Mouse (Mus musculus) monocyte, adult 2 months (primary cell): ENCODE data around the gene Snx13.
A peak's percentile ranks its signal among the peaks of the same experiment; 100 is the strongest.

Experiments
- DNase-seq, 2 experiments: peaks; one replicate each; pipeline ENCODE4 v3.0.0; 2022; ENCODE audit warnings: low spot score in 2 of 2, low read depth in 1 of 2

The Snx13 gene

DNA sequence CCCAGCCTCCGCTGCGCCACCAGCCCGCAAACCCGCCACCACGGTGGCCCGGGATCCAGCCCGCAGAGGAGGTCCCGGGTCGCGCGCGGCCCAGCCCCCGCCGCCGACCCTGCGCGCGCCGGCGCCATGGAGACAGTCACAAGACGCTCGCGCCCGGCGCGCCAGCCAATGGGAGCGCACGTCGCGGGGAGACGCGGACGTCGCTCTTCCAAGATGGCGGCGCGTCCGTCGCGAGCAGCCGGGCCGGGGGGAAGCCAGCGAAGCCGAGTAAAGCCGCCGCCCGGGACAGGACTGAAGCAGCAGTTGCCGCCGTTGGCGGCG, at the start of gene Snx13:
TSS of gene Snx13 (plus strand) at position 188 of the 321 bp plus-strand sequence.
- DNase-seq, result peak; percentile 56 to 71

DNA sequence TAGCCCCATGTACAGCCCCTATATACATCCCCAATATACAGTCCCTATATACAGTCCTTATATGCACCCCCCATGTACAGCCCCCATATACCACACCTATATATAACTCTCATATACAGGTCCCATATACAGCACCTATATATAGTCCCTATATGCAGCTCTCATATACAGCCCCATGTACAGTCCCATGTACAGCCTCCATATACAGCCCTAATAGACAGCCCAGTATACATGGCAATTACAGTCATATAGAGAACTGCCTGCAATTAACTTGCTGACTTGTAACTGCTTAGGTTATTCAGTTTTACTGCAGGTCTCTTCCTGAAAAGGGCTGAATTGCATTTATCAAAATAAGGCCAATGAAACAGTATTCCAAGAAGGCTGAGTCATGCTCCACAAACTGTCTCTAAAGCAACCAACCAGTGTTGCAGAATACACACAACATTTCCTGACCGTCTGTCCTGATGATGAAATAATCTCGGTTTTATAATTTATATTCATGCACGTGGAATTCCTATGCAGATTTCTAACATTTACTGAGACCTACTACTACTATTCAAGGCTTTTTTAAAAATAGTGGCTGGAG, 49.3 kb upstream of the Snx13 start:
- no peak for DNase-seq

DNA sequence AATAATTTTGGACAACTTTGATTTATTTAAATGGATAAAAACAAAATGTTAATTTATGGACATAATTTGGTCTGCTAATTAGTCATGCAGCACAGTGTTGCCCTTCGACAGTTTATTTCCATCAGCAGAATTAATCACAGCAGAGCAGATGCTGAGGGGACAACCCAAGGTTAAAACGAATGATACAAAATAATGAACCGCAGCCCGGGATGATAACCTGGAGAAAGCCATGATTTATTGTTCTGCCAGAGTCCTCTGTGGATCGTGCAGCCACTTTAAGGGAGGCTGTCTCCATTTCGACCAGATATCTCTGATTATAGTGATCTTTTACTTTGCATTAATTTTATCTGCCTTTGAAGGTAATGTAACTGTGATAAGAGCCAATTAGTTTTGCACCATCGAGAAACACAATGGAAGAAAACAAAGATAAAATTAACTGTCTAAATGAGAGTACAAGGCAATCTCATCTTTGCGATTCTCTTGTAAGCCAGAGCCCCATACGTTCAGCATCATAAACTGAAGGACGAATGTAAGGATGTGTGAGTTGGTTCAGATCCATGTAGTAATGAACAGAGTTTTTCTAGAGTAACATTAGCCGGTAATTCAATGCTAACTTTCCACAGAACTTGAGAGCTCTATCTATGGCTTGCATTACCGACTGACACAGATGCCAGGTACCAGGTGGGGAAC, 48.1 kb upstream of the Snx13 start:
- DNase-seq, result no peak

DNA sequence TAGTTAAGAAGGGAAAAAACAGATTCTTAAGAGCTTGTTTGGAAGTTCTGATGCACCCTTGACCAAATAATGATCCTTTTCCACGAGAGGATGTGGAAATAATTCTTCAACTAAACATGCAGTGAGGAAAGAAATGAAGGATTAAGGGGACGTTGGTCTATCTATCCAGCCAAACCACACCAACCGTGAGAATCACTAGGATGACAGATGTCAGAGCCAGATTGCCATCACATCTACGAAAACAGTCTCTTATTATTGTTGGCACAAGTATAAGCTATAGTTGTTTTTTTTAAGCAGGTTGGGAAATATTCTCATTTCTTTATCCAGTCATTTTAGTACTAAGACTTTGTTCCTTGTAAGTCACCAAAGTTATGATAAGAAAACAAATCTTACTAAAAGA, 46.7 kb upstream of the Snx13 start:
- DNase-seq, result no peak

DNA sequence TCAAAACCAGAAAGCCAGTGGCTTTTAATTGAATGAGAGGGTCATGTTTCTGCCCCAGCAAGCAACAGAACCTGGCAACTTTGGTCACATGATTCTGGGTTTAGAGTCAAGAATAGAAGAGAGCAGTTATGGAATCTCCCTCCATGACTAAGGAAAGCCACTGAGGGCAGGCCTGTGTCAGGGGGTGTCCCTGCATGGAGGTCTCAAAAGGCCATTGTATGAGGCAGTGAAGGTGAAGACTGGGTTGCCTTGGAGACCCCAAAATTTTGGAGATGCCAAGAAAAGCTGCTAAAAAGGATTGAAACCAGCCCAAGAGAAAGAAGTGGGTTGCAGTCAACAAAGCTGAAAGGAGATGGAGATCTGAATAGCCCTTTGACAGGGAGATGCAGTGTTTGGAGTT, 41.2 kb upstream of the Snx13 start:
- no peak for DNase-seq

DNA sequence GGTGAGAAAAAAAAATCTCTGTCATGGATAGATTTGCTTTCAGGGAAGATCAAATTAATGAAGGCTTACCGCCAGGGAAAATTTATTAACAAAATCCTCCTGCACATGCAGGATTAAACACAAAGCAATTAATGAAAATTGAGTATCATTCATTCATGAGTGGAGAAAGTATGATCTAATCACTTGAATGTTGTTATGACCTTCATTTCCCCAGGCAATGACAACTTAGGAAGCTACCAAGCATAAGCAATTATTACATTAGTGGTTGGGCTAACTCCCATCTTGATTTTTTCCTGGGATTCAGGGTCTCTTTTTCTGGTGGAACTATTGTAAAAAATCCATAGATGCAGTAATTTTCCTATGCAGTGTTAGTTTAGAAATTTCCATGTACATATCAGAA, 39.1 kb upstream of the Snx13 start:
- no peak for DNase-seq

DNA sequence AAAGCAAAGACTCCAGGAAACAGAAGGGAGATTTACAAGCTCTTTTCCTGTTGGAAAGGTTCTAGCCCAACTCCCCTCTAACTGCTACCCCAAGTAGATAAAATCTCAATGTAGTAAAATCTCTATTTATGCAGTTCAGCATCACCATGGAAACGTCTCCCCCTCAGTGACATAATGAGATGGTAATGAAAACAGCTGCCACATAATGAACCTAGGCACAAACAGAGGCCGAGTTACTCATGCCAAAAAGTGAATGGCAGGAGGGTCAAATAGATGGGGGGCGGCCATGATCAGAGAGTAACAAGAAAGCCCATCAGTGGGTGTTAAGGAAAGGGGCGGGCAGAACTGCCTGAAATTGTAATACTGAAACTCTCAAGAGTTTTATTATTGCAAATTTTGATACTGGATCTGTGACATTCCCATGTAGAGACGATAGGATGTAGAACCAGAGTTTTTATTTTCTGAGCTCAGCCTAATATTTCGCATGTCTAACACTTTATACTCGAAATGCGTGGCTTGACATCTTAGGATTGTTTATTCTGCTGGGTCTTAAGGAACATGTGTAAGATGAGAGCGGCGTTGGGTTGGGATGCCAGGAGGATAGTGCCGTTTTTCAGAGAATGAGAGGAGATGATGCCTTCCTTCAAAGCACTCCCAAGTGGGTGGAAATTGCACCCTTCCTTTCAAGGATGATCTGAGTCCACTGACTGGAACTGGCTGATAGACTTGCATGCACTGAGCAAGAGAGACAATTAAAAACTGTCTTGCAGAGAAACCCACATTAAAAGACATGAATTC, 38.4 kb upstream of the Snx13 start:
- DNase-seq, result no peak

DNA sequence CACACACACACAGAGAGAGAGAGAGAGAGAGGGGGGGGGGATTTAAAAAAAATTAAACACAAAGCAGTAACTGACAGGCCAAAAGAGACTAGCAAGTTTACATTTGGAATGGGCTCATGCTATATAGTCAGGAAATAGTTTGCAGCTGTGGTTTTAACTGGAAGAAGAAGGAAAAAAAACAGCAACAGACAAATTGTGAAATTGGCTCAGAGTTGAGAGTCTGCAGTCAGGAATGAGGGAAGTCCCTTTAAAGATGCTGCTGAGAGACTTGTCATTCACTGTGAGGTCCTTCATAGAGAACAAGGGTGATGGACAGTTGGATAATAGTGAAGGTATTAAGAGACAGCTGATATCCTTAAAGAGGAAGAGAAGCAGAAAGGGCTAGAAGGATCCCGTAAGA, 35.5 kb upstream of the Snx13 start:
- DNase-seq, result no peak

DNA sequence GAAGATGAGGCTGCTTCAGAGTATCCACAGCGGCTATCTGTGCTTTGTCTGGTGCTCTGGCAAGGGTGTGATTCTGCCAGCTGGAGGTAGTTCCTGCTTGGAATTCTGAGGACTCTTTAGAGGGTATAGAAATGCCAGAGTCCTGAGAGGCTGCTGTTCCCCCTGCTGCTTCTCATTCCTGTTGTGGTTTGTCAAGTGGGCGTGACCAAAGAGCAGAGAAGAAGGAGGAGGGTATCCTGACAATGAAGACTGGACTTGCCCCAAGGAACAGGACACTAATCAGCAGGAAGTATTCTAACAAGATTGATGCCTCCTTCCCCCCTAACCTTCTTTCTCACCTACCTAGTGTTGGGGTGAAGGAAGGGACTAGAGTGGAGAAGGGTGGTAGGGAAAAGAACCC, 33.0 kb upstream of the Snx13 start:
- DNase-seq, result no peak

DNA sequence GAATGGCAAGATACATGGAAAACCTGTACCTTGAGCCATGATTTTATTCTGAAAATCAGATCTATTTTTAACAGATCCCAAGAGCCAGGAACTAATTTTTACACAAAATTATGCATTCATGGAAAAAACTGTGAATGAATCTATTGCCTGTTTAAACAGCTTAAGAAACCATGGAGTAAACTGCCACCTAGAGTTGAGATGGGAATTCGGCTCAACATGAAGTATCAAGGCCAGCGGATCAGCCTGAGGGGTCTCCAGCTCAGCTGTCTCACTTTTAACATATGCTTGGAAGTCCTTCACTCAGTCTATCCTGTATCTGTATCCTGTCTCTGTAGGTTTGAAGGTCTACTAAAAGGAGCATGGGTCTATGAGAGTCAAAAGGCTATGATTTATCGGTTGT, 30.9 kb upstream of the Snx13 start:
- DNase-seq, result no peak

DNA sequence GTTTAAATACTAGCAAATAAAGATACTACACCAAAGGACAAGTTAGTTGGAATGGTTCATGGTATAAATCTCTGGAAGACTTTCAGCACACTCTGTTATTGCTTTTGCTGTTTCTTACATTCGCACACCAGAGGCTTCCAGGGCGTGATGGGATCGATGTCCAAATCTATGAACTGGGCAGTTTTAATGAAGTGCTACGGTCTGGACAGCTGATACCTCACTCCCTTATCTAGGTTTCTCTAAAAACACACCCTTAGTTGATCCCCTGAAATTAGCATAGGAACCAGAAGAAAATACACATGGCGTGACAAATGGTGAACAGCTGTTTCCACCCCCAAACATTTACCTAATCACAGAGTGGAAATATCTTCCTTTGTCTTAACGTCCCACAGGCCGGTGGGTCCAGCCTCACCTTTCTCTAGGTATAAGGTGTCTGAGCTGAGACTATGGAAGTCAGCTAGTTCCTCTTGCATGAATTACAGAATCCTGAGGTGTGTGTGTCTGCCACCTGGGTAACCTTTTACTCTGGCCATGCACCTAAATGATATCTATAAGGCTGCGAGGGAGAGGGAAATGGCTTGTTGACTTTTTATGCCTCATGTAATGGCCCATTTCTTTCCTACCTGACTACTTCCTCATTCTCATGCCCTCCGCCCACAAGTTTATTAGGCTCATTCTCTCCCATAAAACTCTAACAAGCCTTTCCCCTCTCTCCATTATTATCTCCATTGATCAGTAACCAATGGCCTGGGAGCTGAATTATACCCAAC, 30.3 kb upstream of the Snx13 start:
- no peak for DNase-seq

DNA sequence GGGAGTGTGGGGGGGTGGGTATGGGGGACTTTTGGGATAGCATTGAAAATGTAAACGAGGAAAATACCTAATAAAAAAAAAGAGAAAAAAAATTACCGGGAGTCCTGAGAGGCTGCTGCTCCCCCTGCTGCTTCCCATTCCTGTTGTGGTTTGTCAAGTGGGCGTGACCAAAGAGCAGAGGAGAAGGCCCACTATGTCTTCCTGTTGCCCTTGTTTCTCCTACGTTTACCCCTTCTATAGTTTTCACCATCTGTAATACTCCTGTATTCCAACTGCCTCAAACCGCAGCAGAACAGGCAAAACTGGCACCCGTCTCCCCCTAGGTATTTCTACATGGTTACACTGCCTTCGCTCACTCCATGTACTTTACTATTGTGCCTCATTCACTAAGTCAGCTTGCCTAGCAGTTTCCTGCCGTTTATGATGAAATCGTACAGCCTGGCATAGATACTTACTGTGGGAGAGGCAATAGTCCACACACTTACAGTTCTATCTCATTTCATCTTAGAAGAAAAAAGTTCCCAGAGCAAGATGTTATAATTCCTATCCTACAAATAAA, 28.2 kb upstream of the Snx13 start:
- no peak for DNase-seq

DNA sequence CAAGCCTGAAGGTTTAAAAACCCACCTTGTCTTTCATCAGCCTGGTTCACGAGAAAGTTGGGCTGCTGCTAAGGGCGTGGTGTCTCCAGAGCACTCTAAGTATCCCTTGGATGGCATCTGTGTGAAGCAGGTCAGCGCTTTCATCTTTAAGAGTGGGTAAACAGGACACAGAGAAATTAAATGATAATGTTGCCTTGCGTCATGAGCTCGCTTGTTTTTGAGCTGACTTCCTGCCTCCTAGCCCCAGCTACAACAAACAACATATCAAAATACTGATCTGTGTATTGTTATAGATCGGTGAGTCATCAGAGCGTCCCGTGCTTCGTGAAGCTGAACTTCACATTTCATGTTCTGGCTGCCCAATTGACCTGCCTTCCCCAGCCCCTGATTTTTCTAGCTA, 25.7 kb upstream of the Snx13 start:
- no peak for DNase-seq

DNA sequence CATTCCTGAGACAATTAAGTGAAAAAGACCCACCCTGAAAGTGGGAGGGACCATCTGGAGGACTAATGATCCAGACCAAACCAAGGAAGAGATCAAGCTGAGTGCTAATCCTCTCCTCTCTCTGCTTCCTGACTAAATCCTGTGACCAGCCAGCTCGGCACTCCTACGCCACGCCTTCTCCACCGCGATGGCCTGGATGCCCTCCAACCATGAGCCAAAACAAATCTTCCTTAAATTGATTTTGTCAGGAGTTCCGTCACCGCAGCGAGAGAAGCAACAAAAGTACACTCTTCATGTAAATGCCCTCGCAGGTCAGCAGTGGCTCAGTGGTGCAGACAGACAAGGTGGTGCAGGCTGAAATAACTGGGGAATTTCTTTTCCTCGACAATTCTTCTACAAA, 24.9 kb upstream of the Snx13 start:
- no peak for DNase-seq

DNA sequence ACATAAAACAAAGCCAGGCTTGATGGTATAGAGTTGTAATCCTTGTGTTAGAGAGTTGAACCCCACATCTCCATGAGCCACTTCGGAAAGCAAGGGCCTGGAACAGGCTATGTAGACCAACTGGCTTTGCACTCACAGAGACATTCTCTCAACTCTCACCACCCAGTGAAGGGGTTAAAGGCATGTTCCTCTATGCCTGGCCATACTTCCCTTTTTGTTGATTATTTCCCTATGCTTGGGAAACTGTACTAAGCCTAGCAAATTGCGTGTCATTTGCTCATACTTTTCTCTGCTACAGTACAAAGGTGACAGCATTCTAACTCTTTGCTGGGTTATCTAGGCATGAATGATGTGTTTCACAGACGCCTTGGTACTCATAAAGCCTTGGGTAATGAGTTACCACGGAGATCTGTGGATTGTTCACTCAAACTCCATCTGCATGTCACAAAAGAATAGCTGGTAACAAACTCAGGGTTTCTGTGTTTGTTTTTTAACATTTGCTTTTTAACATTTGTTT, 21.0 kb upstream of the Snx13 start:
- DNase-seq, result peak; percentile 4 to 16

DNA sequence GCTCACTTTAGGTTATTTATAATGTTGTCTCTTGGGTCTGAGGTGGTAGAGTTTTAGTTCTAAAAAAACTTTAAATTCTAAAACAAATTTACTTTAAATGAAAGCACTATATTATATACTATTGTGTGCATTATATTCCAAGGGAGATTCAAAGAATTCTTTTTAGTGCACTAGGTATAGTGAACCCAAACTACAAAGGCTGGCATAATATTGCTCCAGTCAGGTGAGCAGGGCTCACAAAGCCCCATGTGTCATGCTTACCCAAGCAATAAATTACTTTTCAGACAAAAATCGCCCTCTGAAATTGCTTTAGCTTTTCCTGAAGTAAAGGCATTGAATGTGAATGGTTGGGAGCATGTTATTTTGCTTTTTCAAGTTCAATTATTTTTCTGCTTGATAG, 19.5 kb upstream of the Snx13 start:
- no peak for DNase-seq

DNA sequence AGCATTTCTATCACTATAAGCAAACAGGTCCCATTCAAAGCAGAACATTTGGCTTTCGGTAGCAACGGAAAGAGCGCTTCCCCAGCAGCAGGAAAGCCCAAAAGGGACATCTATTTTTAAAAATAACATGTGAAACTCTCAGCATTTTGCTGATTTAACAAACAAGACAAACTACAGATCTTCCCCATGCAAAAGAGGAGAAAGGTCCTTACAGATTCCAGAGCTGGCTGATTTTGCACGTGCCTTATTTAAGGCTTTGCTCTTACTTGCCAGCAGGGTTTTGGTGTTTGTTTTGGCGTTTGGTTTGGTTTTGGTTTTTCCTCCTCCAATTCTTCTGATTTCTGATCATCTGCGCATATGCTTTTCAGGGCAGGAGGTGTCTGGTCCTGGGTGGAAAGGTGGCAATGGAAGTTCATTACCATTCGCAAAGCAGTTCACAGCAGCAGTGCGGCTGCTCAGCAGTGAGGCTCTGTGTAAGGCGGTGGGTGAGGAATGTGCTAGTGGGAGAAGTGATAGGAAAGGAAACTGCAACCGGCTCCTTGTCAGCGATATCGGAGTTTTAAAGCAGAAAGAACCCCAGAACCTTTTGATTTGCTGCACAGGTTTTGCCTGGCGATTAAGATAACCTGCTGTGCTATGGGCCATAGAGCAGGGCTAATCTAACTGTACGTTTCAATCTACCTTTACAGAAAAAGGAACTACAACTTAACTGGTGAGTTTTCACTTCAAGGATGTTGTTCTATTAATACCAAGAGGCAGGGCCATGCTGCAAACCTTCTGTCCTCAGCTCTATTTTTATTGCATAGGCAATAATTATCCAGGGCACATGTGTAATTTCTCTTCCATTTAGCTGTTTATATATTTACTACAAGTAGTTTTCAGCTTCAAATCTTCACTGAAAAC, 8.1 kb upstream of the Snx13 start:
- no peak for DNase-seq

DNA sequence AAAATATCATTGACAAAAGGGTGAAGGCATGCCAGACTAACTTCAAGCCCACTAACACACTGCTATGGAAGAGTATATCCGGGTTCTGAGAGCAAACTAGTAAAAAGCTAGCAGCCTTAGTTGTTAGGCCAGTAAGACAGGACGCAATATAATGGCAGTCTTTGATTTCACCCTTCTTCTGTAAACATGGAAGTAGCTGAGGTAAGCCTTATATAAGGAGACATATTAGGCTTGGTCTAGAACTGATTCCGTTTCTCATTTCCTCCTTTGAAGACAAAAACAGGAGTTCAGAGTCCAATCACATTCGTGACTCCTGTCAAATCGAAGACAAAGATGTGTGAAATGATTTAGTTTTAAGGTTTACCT, 7.4 kb upstream of the Snx13 start:
- DNase-seq, result no peak

DNA sequence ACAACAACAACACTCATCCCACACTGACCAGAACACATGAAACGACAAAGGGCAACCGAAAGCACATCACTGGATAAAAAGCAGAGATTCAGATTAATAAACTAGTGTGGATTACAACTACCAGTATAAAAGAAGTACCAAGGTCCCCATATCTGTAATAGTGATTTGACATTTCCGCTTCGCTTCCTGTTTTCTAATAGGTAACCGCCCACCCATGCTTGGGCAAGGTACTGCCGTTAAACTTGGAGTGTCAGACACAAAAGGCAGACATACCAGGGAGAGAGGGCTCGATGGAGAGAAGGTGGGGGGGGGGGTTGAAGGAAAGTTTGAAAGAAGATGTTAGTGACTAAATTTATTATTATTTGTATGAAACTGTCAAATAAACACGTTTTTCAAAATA, 5.0 kb upstream of the Snx13 start:
- no peak for DNase-seq

DNA sequence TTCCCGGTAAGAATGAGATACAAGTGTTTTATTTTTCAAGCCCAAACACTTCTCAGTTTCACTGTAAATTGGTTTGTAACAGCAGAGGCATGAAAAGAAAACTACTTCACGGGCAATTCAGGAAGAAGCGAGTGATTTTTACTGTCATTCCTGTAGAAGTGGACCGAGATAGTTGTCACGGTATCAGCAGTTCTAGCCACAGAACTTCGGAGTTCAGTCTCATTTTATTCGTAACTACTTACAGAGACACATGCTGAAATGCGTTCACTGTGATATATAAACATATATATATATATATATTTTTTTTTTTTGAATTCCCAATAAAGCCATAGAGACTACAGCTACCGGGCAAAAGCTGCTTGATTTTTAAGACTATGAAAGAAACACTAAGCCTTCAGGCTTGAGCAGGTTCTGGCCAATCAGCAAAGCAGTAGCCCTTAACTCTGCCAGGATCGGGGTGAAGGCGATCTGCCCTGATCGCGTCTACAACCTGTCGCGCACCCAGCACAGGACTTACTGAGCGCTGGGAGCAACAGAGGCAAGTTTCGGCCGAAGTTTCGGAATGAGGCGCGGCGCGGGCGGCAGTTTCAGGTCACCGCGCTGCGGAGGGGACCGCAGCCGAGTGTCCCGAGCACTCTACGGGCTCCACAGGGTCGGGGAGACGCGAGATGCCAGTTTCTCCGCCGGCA, 532 bp upstream of the Snx13 start:
- DNase-seq, result no peak
